Mouse (Mus musculus): ENCODE measurements around the gene Gm2056. TPM values are rescaled to one million over a fixed set of nuclear protein-coding genes. Genes with fewer than 3 reads are reported as not detected.

Gene Gm2056
- polyA plus RNA-seq, 1 experiment from 2014 or later: not detected

Other genes starting within 250 kb of the Gm2056 start
- gene Gm21936, start 231.5 kb upstream of the Gm2056 start, polyA plus RNA-seq (2015; fragmentation: Nextera tagmentation; extraction: Ambion mirVana): not detected in 2 replicates
- gene BB287469, start 210.4 kb upstream of the Gm2056 start, polyA plus RNA-seq (2015; fragmentation: Nextera tagmentation; extraction: Ambion mirVana): not detected in 2 replicates
- gene Gm2001, start 184.7 kb upstream of the Gm2056 start, polyA plus RNA-seq (2015; fragmentation: Nextera tagmentation; extraction: Ambion mirVana): not detected in 2 replicates
- not detected in 2 replicates for gene Gm2016, start 152.9 kb upstream of the Gm2056 start, polyA plus RNA-seq (2015; fragmentation: Nextera tagmentation; extraction: Ambion mirVana)
- not detected in 2 replicates for gene Gm2022, start 131.6 kb upstream of the Gm2056 start, polyA plus RNA-seq (2015; fragmentation: Nextera tagmentation; extraction: Ambion mirVana)
- gene Gm2035, start 107.1 kb upstream of the Gm2056 start, polyA plus RNA-seq (2015; fragmentation: Nextera tagmentation; extraction: Ambion mirVana): not detected in 2 replicates
- not detected in 2 replicates for gene Gm2042, start 72.9 kb upstream of the Gm2056 start, polyA plus RNA-seq (2015; fragmentation: Nextera tagmentation; extraction: Ambion mirVana)
- not detected in 2 replicates for gene Gm2075, start 15.2 kb upstream of the Gm2056 start, polyA plus RNA-seq (2015; fragmentation: Nextera tagmentation; extraction: Ambion mirVana)
- gene Gm6803, start 8.2 kb upstream of the Gm2056 start, polyA plus RNA-seq (2015; fragmentation: Nextera tagmentation; extraction: Ambion mirVana): not detected in 2 replicates
- gene Gm16368, start 56.7 kb downstream of the Gm2056 start, polyA plus RNA-seq (2015; fragmentation: Nextera tagmentation; extraction: Ambion mirVana): not detected in 2 replicates
- gene Gm10436, start 155.1 kb downstream of the Gm2056 start, polyA plus RNA-seq (2015; fragmentation: Nextera tagmentation; extraction: Ambion mirVana): not detected in 2 replicates
- not detected in 2 replicates for gene Gm8332, start 223.1 kb downstream of the Gm2056 start, polyA plus RNA-seq (2015; fragmentation: Nextera tagmentation; extraction: Ambion mirVana)
- gene Gm5662, start 247.5 kb downstream of the Gm2056 start, polyA plus RNA-seq (2015; fragmentation: Nextera tagmentation; extraction: Ambion mirVana): not detected in 2 replicates